Mouse (Mus musculus) intestine, embryonic 16.5 days (tissue): ENCODE data around the gene Tcp11l1. TPM values are rescaled to one million over a fixed set of nuclear protein-coding genes. Genes with fewer than 3 reads are reported as not detected.

ENCODE experiments used
- ATAC-seq: fragments of 200-750 bp; cut with Nextera tagmentation; 2 replicates; pipeline ENCODE4 v1.8.0; 2017; ENCODE audit warnings: moderate TSS enrichment, moderate library complexity
- H3K27ac ChIP-seq: fragments of 300-500 bp; sonication (generic); 2 replicates; pipeline ENCODE4 v1.5.1; 2014; ENCODE audit warnings: mild to moderate bottlenecking, low read length
- H3K27me3 ChIP-seq: fragments of 300-500 bp; sonication (generic); replicated peaks from 2 replicates; pipeline ENCODE4 v1.6.1; 2014; ENCODE audit warnings: low read length, control low read depth, mixed read lengths; ENCODE audit not compliant: control insufficient read depth, insufficient read depth
- H3K36me3 ChIP-seq: fragments of 300-500 bp; sonication (generic); 2 replicates; pipeline ENCODE4 v1.6.1; 2014; ENCODE audit warnings: low read length, control low read depth; ENCODE audit not compliant: control insufficient read depth, insufficient read depth
- H3K4me1 ChIP-seq: fragments of 300-500 bp; sonication (generic); 2 replicates; pipeline ENCODE4 v1.6.1; 2014; ENCODE audit warnings: low read length, control low read depth, mixed read lengths; ENCODE audit not compliant: control insufficient read depth, insufficient read depth
- H3K4me2 ChIP-seq: fragments of 300-500 bp; sonication (generic); 2 replicates; pipeline ENCODE4 v1.6.1; 2014; ENCODE audit warnings: low read depth, low read length, control low read depth
- H3K4me3 ChIP-seq: fragments of 300-500 bp; sonication (generic); 2 replicates; pipeline ENCODE4 v1.5.1; 2014; ENCODE audit warnings: mild to moderate bottlenecking, low read length
- H3K9ac ChIP-seq: fragments of 300-500 bp; sonication (generic); 2 replicates; pipeline ENCODE4 v1.6.1; 2014; ENCODE audit warnings: low read depth, low read length
- H3K9me3 ChIP-seq: fragments of 300-500 bp; sonication (generic); 2 replicates; pipeline ENCODE4 v1.6.1; 2016; ENCODE audit warnings: low read length, control low read depth; ENCODE audit not compliant: control insufficient read depth
- WGBS: fragments of 180-500 bp; shearing (Covaris S2); extraction: QIAGEN DNeasy Blood & Tissue Kit; methylation state at CpG from one replicate; pipeline ENCODE4 v1.1.7; 2014; 5-methylcytosine and 5-hydroxymethylcytosine counted together
- polyA plus RNA-seq: library from polyadenylated mRNA; unstranded; fragments of >200 nt; fragmentation: Nextera tagmentation; extraction: Ambion mirVana; gene quantifications from 2 replicates; pipeline ENCODE4 v1.2.1, GENCODE M21; 2015

Gene Tcp11l1
- polyA plus RNA-seq, 1 experiment from 2014 or later = 24.5 TPM

DNA sequence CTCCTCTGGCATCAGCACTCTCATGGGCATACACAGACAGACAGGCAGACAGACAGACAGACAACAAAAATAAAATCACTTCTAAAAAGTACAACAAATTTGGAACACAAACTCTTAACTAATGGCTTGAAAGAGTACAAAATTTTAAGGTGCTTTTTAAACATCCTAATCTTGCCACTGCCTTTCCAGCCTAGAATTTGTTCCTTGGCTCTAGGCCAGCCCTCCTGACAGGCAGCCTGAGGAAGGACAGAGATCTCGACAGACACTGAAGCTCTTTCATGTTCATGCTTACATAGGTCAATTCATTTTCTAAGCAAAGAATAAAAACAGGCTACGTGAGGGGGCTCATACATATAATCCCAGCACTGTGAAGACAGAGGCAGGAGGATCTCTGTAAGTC, 19.4 kb downstream of the Tcp11l1 start:
- no peaks in the 10 kb centered on the region for H3K36me3 ChIP-seq
- no peak overlapping the region for H3K9ac ChIP-seq
- 40% methylated on average over 2 of the region's 2 CpGs for WGBS
- H3K27ac ChIP-seq = no peak overlapping the region
- no peaks in the 10 kb centered on the region for H3K4me1 ChIP-seq
- ATAC-seq = no peak
- H3K4me3 ChIP-seq = no peak overlapping the region
- no peaks in the 10 kb centered on the region for H3K27me3 ChIP-seq
- H3K4me2 ChIP-seq = no peak overlapping the region
- no peaks in the 10 kb centered on the region for H3K9me3 ChIP-seq

- no peak for ATAC-seq
- 84% methylated on average over 4 of the region's 4 CpGs for WGBS
- no peaks in the 10 kb centered on the region for H3K9me3 ChIP-seq
- no peak overlapping the region for H3K9ac ChIP-seq
- no peaks in the 10 kb centered on the region for H3K27me3 ChIP-seq
- H3K4me1 ChIP-seq = no peaks in the 10 kb centered on the region
- H3K36me3 ChIP-seq = no peaks in the 10 kb centered on the region
- no peak overlapping the region for H3K4me2 ChIP-seq
- no peak overlapping the region for H3K27ac ChIP-seq
- no peak overlapping the region for H3K4me3 ChIP-seq
Observed at GRCm38 (mm10) chr2:104690720-104691119, 21.2 kb downstream of the Tcp11l1 start.

- Histone ChIP-seq H3K27ac (no peak overlapping the region), H3K36me3 (no peaks in the 10 kb centered on the region), H3K27me3 (no peaks in the 10 kb centered on the region), H3K9ac (no peak overlapping the region), H3K9me3 (no peaks in the 10 kb centered on the region), H3K4me3 (no peak overlapping the region), H3K4me1 (no peaks in the 10 kb centered on the region), H3K4me2 (no peak overlapping the region)
- WGBS = 69% methylated on average over 8 of the region's 8 CpGs
- ATAC-seq = no peak
Observed at GRCm38 (mm10) chr2:104688724-104689123, 23.2 kb downstream of the Tcp11l1 start.

GRCm38 (mm10) chr2:104688321-104688720, 23.6 kb downstream of the Tcp11l1 start:
- no peak for ATAC-seq
- Histone ChIP-seq H3K9ac (no peak overlapping the region), H3K9me3 (no peaks in the 10 kb centered on the region), H3K36me3 (no peaks in the 10 kb centered on the region), H3K4me1 (no peaks in the 10 kb centered on the region), H3K4me3 (no peak overlapping the region), H3K27ac (no peak overlapping the region), H3K4me2 (no peak overlapping the region), H3K27me3 (no peaks in the 10 kb centered on the region)
- 77% methylated on average over 3 of the region's 3 CpGs for WGBS

GRCm38 (mm10) chr2:104687261-104687660, 24.7 kb downstream of the Tcp11l1 start:
- Histone ChIP-seq H3K4me2 (no peak overlapping the region), H3K9me3 (no peaks in the 10 kb centered on the region), H3K27ac (no peak overlapping the region), H3K4me3 (no peak overlapping the region), H3K9ac (no peak overlapping the region), H3K36me3 (no peaks in the 10 kb centered on the region), H3K27me3 (no peaks in the 10 kb centered on the region), H3K4me1 (no peaks in the 10 kb centered on the region)
- 58% methylated on average over 3 of the region's 3 CpGs for WGBS
- ATAC-seq = no peak

DNA sequence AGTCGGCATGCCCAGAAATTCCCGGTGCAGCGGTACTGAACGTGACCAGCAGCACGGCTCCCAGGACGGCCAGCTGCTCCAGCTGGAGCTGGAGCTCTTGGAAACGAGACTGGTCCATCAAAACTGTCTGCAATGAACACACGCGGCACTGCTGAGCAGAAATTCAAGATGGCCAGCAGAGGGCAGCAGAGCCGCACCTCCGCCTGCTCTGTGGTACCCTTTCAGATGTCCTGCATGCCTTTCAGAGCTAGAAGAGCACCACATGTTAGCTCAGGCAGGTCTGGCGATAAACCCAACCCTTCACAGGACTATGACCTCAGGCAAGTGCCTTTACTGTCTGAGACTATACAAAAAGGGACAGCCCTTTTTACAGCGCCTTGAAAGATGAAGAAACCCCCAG, 26.6 kb downstream of the Tcp11l1 start:
- no peak overlapping the region for H3K4me2 ChIP-seq
- no peak overlapping the region for H3K4me3 ChIP-seq
- WGBS = 4% methylated on average over 13 of the region's 13 CpGs
- H3K4me1 ChIP-seq = no peaks in the 10 kb centered on the region
- no peak overlapping the region for H3K9ac ChIP-seq
- ATAC-seq = peak; percentile 89
- H3K9me3 ChIP-seq = no peaks in the 10 kb centered on the region
- no peaks in the 10 kb centered on the region for H3K36me3 ChIP-seq
- no peak overlapping the region for H3K27ac ChIP-seq
- no peaks in the 10 kb centered on the region for H3K27me3 ChIP-seq

DNA sequence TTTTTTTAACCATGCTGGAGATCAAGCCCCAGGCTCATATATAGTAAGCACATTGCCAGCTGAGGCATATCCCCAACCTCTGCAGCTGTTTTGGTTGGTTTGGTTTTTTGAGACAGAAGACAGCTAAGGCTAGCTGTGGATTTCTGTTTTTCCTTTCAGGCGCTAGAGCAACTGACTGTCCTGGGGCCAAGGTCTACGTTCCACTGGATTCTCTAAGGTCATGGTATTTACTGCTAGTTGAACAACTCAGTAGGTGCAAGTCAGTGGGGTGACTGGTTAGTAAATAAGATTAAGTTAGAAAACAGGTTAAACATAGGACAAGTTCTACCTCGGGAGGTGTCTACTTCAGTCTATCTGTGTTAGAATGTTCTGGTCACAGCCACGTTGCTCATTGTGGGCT, 27.2 kb downstream of the Tcp11l1 start:
- no peak overlapping the region for H3K4me2 ChIP-seq
- H3K4me3 ChIP-seq = no peak overlapping the region
- no peaks in the 10 kb centered on the region for H3K4me1 ChIP-seq
- WGBS = 89% methylated on average over 4 of the region's 4 CpGs
- no peak overlapping the region for H3K27ac ChIP-seq
- no peak overlapping the region for H3K9ac ChIP-seq
- H3K36me3 ChIP-seq = no peaks in the 10 kb centered on the region
- ATAC-seq = no peak
- H3K9me3 ChIP-seq = no peaks in the 10 kb centered on the region
- no peaks in the 10 kb centered on the region for H3K27me3 ChIP-seq

DNA sequence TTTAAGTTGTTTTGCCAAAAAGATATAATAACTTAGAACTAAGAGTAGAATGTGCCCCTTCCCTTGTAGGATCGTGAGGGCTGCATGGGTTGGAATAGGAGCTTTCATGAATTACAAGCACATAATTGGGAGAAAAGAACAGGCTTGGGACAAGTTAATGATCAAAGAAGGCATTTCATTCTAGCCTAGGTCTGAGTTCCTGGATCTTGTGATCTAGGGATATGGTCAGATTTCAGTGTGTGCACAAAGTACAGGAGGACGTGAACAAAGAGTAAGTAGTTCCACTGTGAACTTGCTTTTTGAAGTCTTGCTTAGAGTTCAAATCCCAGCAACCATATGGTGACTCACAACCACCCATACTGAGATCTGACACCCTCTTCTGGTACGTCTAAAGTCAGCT, 34.6 kb downstream of the Tcp11l1 start:
- no peak for ATAC-seq
- 84% methylated on average over 3 of the region's 3 CpGs for WGBS
- Histone ChIP-seq H3K9me3 (no peaks in the 10 kb centered on the region), H3K27ac (no peak overlapping the region), H3K4me1 (no peaks in the 10 kb centered on the region), H3K27me3 (no peaks in the 10 kb centered on the region), H3K4me3 (no peak overlapping the region), H3K9ac (no peak overlapping the region), H3K4me2 (no peak overlapping the region), H3K36me3 (no peaks in the 10 kb centered on the region)

- Histone ChIP-seq H3K27ac (no peak overlapping the region), H3K36me3 (no peaks in the 10 kb centered on the region; the same call in 1 of the 2 replicates), H3K27me3 (no peaks in the 10 kb centered on the region), H3K9me3 (no peaks in the 10 kb centered on the region), H3K4me2 (no peak overlapping the region), H3K4me3 (no peak overlapping the region), H3K9ac (no peak overlapping the region), H3K4me1 (no peaks in the 10 kb centered on the region)
- ATAC-seq = no peak
Observed at GRCm38 (mm10) chr2:104671724-104672123, 40.2 kb downstream of the Tcp11l1 start.

DNA sequence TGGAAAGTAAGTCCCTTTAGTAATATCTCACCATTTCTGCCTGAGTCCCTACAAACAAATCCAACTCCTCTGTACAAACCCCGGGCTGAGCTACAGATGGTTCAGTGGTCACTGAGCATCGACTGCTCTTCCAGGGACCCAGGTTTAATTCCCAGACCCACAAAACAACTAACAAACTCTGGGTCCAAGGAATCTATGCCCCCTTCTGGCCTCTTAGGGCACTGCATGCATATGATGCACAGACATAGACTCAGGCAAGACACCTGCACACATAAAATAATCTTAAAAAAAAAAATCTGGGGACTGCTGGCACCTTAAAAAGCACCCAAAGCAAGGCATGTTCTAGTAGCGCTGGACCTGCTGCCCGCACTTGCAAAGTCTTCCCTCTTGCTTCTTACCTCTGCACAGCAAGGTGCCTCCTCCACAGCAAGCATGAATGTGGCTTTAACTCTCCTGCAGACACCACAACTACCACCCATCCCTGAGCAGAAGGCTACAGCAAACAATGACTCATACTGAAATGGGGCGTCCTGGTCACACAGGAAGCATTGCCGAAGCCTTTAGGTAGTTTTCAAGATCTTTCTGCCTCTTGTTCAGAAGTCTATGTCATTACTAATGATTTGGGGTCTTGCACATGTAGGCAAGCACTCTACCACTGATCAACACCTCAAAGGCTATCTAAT, 42.7 kb downstream of the Tcp11l1 start:
- Histone ChIP-seq H3K27ac (no peak overlapping the region), H3K9me3 (no peaks in the 10 kb centered on the region), H3K36me3 (peaks cover 4% of the 10 kb centered on the region; the same call in 1 of the 2 replicates), H3K4me1 (no peaks in the 10 kb centered on the region), H3K4me3 (no peak overlapping the region), H3K4me2 (no peak overlapping the region), H3K27me3 (no peaks in the 10 kb centered on the region), H3K9ac (no peak overlapping the region)
- ATAC-seq = no peak
- WGBS = 82% methylated on average over 6 of the region's 6 CpGs
